Mouse (Mus musculus): ENCODE measurements at regions not wholly inside any gene's neighbourhood (a gene's known extent, or its start where the extent isn't known, plus 50 kb on each side); places are given as distances from the start of the nearest gene placed in this dataset.

- no peak for DNase-seq (ENCODE audit: low spot score)
- Histone ChIP-seq H3K4me1 (peaks cover 18% of the 10 kb centered on the region), H3K36me3 (no peaks in the 10 kb centered on the region), H3K27me3 (ENCODE audit: low read depth, poor library complexity, severe bottlenecking) (no peaks in the 10 kb centered on the region), H3K4me3 (no peak overlapping the region), H3K9me3 (replicated peaks) (no peaks in the 10 kb centered on the region), H3K27ac (replicated peaks) (0 out of 2 replicates have a peak overlapping the region, but pooled peaks have one; percentile 33)
- 59% methylated on average over 5 of the region's 5 CpGs for WGBS
Observed at GRCm38 (mm10) chr3:50678611-50678988, 235.2 kb upstream of the Slc7a11 start.

- no peaks in the 10 kb centered on the region for H3K9me3 ChIP-seq (replicated peaks)
- H3K36me3 ChIP-seq = no peaks in the 10 kb centered on the region
- H3K27ac ChIP-seq (replicated peaks) = peak overlapping the region; percentile 71
Observed at GRCm38 (mm10) chr3:50677953-50678610, 234.7 kb upstream of the Slc7a11 start.

GRCm38 (mm10) chr3:50675769-50676168, 232.4 kb upstream of the Slc7a11 start:
- no peaks in the 10 kb centered on the region for H3K27me3 ChIP-seq (ENCODE audit: low read depth, poor library complexity, severe bottlenecking)
- no peak overlapping the region for H3K4me3 ChIP-seq
- no peaks in the 10 kb centered on the region for H3K36me3 ChIP-seq
- no peak overlapping the region for H3K27ac ChIP-seq (replicated peaks)
- peaks cover 18% of the 10 kb centered on the region for H3K4me1 ChIP-seq
- DNase-seq (ENCODE audit: low spot score) = no peak
- 74% methylated on average over 1 of the region's 1 CpGs for WGBS
- no peaks in the 10 kb centered on the region for H3K9me3 ChIP-seq (replicated peaks)

More at GRCm38 (mm10) chr3:50677953-50678610, 234.7 kb upstream of the Slc7a11 start:
- Histone ChIP-seq H3K4me3 (no peak overlapping the region), H3K27me3 (ENCODE audit: low read depth, poor library complexity, severe bottlenecking) (no peaks in the 10 kb centered on the region), H3K4me1 (peaks cover 18% of the 10 kb centered on the region)
- DNase-seq (ENCODE audit: low spot score) = peak; percentile 19
- 53% methylated on average over 13 of the region's 13 CpGs for WGBS

GRCm38 (mm10) chr3:50674860-50675566, 231.6 kb upstream of the Slc7a11 start:
- H3K9me3 ChIP-seq (replicated peaks) = no peaks in the 10 kb centered on the region
- H3K4me1 ChIP-seq = peaks cover 18% of the 10 kb centered on the region
- H3K27me3 ChIP-seq (ENCODE audit: low read depth, poor library complexity, severe bottlenecking) = no peaks in the 10 kb centered on the region
- DNase-seq (ENCODE audit: low spot score) = no peak
- no peaks in the 10 kb centered on the region for H3K36me3 ChIP-seq
- no peak overlapping the region for H3K4me3 ChIP-seq
- H3K27ac ChIP-seq (replicated peaks) = no peak overlapping the region
- 94% methylated on average over 4 of the region's 4 CpGs for WGBS

GRCm38 (mm10) chr3:50665316-50665715, 221.9 kb upstream of the Slc7a11 start:
- Histone ChIP-seq H3K4me1 (peaks cover 7% of the 10 kb centered on the region; the same call in 1 of the 2 replicates), H3K9me3 (replicated peaks) (no peaks in the 10 kb centered on the region), H3K27me3 (ENCODE audit: low read depth, poor library complexity, severe bottlenecking) (no peaks in the 10 kb centered on the region), H3K36me3 (no peaks in the 10 kb centered on the region), H3K27ac (replicated peaks) (no peak overlapping the region), H3K4me3 (no peak overlapping the region)
- no peak for DNase-seq (ENCODE audit: low spot score)
- 84% methylated on average over 6 of the region's 6 CpGs for WGBS

- H3K4me3 ChIP-seq = no peak overlapping the region
- no peaks in the 10 kb centered on the region for H3K27me3 ChIP-seq (ENCODE audit: low read depth, poor library complexity, severe bottlenecking)
- peaks cover 7% of the 10 kb centered on the region; the same call in 1 of the 2 replicates for H3K4me1 ChIP-seq
- no peaks in the 10 kb centered on the region for H3K36me3 ChIP-seq
- no peak for DNase-seq (ENCODE audit: low spot score)
- H3K27ac ChIP-seq (replicated peaks) = no peak overlapping the region
- 93% methylated on average over 7 of the region's 7 CpGs for WGBS
- no peaks in the 10 kb centered on the region for H3K9me3 ChIP-seq (replicated peaks)
Observed at GRCm38 (mm10) chr3:50660966-50661365, 217.6 kb upstream of the Slc7a11 start.

GRCm38 (mm10) chr3:50660566-50660965, 217.2 kb upstream of the Slc7a11 start:
- H3K36me3 ChIP-seq = no peaks in the 10 kb centered on the region
- 88% methylated on average over 3 of the region's 3 CpGs for WGBS

GRCm38 (mm10) chr3:50657890-50658289, 214.5 kb upstream of the Slc7a11 start:
- H3K27ac ChIP-seq (replicated peaks) = no peak overlapping the region

More at GRCm38 (mm10) chr3:50660566-50660965, 217.2 kb upstream of the Slc7a11 start:
- no peak overlapping the region for H3K4me3 ChIP-seq
- DNase-seq (ENCODE audit: low spot score) = no peak
- peaks cover 7% of the 10 kb centered on the region; the same call in 1 of the 2 replicates for H3K4me1 ChIP-seq
- H3K27me3 ChIP-seq (ENCODE audit: low read depth, poor library complexity, severe bottlenecking) = no peaks in the 10 kb centered on the region
- no peak overlapping the region for H3K27ac ChIP-seq (replicated peaks)
- no peaks in the 10 kb centered on the region for H3K9me3 ChIP-seq (replicated peaks)

GRCm38 (mm10) chr3:50654441-50654840, 211.0 kb upstream of the Slc7a11 start:
- no peak overlapping the region for H3K4me3 ChIP-seq
- no peak for DNase-seq (ENCODE audit: low spot score)
- no peaks in the 10 kb centered on the region for H3K9me3 ChIP-seq (replicated peaks)
- 81% methylated on average over 2 of the region's 2 CpGs for WGBS
- H3K4me1 ChIP-seq = no peaks in the 10 kb centered on the region
- no peak overlapping the region for H3K27ac ChIP-seq (replicated peaks)
- H3K27me3 ChIP-seq (ENCODE audit: low read depth, poor library complexity, severe bottlenecking) = no peaks in the 10 kb centered on the region
- no peaks in the 10 kb centered on the region for H3K36me3 ChIP-seq

More at GRCm38 (mm10) chr3:50657890-50658289, 214.5 kb upstream of the Slc7a11 start:
- no peaks in the 10 kb centered on the region for H3K27me3 ChIP-seq (ENCODE audit: low read depth, poor library complexity, severe bottlenecking)
- H3K9me3 ChIP-seq (replicated peaks) = no peaks in the 10 kb centered on the region
- H3K4me1 ChIP-seq = peaks cover 7% of the 10 kb centered on the region; the same call in 1 of the 2 replicates
- no peak overlapping the region for H3K4me3 ChIP-seq
- DNase-seq (ENCODE audit: low spot score) = no peak
- 86% methylated on average over 2 of the region's 2 CpGs for WGBS
- H3K36me3 ChIP-seq = no peaks in the 10 kb centered on the region

GRCm38 (mm10) chr3:50652265-50652664, 208.9 kb upstream of the Slc7a11 start:
- H3K27ac ChIP-seq (replicated peaks) = no peak overlapping the region
- H3K4me1 ChIP-seq = no peaks in the 10 kb centered on the region
- H3K27me3 ChIP-seq (ENCODE audit: low read depth, poor library complexity, severe bottlenecking) = no peaks in the 10 kb centered on the region
- no peak for DNase-seq (ENCODE audit: low spot score)
- 96% methylated on average over 3 of the region's 3 CpGs for WGBS
- no peaks in the 10 kb centered on the region for H3K9me3 ChIP-seq (replicated peaks)
- no peak overlapping the region for H3K4me3 ChIP-seq
- no peaks in the 10 kb centered on the region for H3K36me3 ChIP-seq

GRCm38 (mm10) chr3:50643068-50643467, 199.7 kb upstream of the Slc7a11 start:
- no peaks in the 10 kb centered on the region for H3K9me3 ChIP-seq (replicated peaks)
- H3K4me3 ChIP-seq = no peak overlapping the region
- H3K27ac ChIP-seq (replicated peaks) = no peak overlapping the region
- peaks cover 10% of the 10 kb centered on the region; the same call in 1 of the 2 replicates for H3K4me1 ChIP-seq
- peaks cover 70% of the 10 kb centered on the region for H3K27me3 ChIP-seq (ENCODE audit: low read depth, poor library complexity, severe bottlenecking)
- 89% methylated on average over 2 of the region's 2 CpGs for WGBS
- H3K36me3 ChIP-seq = no peaks in the 10 kb centered on the region
- DNase-seq (ENCODE audit: low spot score) = no peak

GRCm38 (mm10) chr3:50639907-50640323, 196.5 kb upstream of the Slc7a11 start:
- Histone ChIP-seq H3K4me1 (peaks cover 10% of the 10 kb centered on the region; the same call in 1 of the 2 replicates), H3K9me3 (replicated peaks) (no peaks in the 10 kb centered on the region), H3K36me3 (no peaks in the 10 kb centered on the region), H3K4me3 (no peak overlapping the region), H3K27ac (replicated peaks) (no peak overlapping the region), H3K27me3 (ENCODE audit: low read depth, poor library complexity, severe bottlenecking) (peaks cover 61% of the 10 kb centered on the region)
- DNase-seq (ENCODE audit: low spot score) = no peak
- WGBS = 76% methylated on average over 12 of the region's 12 CpGs

Measured in midbrain, embryonic 10.5 days (tissue).